Mouse (Mus musculus) limb, embryonic 11.5 days (tissue): ENCODE data around the gene Trpm4. TPM values are rescaled to one million over a fixed set of nuclear protein-coding genes. Genes with fewer than 3 reads are reported as not detected.

Experiments
- ATAC-seq: fragments of 200-750 bp; cut with Nextera tagmentation; 2 replicates; pipeline ENCODE4 v1.8.0; 2017; ENCODE audit warnings: low read depth; ENCODE audit not compliant: insufficient number of reproducible peaks, low FRiP score, low TSS enrichment
- DNase-seq: peaks from one replicate; pipeline ENCODE4 v3.0.0-alpha.2; 2015; ENCODE audit warnings: low spot score
- H3K27ac ChIP-seq: fragments of 300-500 bp; sonication (generic); replicated peaks from 2 replicates; pipeline ENCODE4 v1.5.1; 2014; ENCODE audit warnings: low read depth, mild to moderate bottlenecking, low read length
- H3K27me3 ChIP-seq: fragments of 300-500 bp; sonication (generic); 2 replicates; pipeline ENCODE4 v1.6.1; 2014; ENCODE audit warnings: mild to moderate bottlenecking, low read length, mixed read lengths; ENCODE audit not compliant: control insufficient read depth, insufficient read depth
- H3K36me3 ChIP-seq: fragments of 300-500 bp; sonication (generic); 2 replicates; pipeline ENCODE4 v1.6.1; 2014; ENCODE audit warnings: mild to moderate bottlenecking, low read length, moderate library complexity, mixed read lengths; ENCODE audit not compliant: control insufficient read depth, insufficient read depth
- H3K4me1 ChIP-seq: fragments of 300-500 bp; sonication (generic); 2 replicates; pipeline ENCODE4 v1.6.1; 2014; ENCODE audit warnings: low read length, mixed read lengths; ENCODE audit not compliant: control insufficient read depth, insufficient read depth
- H3K4me2 ChIP-seq: fragments of 300-500 bp; sonication (generic); 2 replicates; pipeline ENCODE4 v1.6.1; 2014; ENCODE audit warnings: low read depth, mild to moderate bottlenecking, moderate library complexity; ENCODE audit not compliant: severe bottlenecking
- H3K4me3 ChIP-seq: fragments of 300-500 bp; sonication (generic); 2 replicates; pipeline ENCODE4 v1.5.1; 2014; ENCODE audit warnings: low read depth, low read length
- H3K9ac ChIP-seq: fragments of 300-500 bp; sonication (generic); 2 replicates; pipeline ENCODE4 v1.6.1; 2014; ENCODE audit warnings: mild to moderate bottlenecking, low read length
- H3K9me3 ChIP-seq: fragments of 300-500 bp; sonication (generic); 2 replicates; pipeline ENCODE4 v1.6.1; 2016; ENCODE audit warnings: low read length; ENCODE audit not compliant: control insufficient read depth
- WGBS: fragments of 180-500 bp; shearing (Covaris S2); extraction: QIAGEN DNeasy Blood & Tissue Kit; methylation state at CpG from one replicate; pipeline ENCODE4 v1.1.7; 2014; 5-methylcytosine and 5-hydroxymethylcytosine counted together
- polyA plus RNA-seq: library from polyadenylated mRNA; unstranded; fragments of >200 nt; fragmentation: Nextera tagmentation; extraction: Ambion mirVana; gene quantifications from 2 replicates; pipeline ENCODE4 v1.2.1, GENCODE M21; 2014

Trpm4 gene
- polyA plus RNA-seq, 1 experiment from 2014 or later: 6.7 TPM

- DNase-seq (no peak), ATAC-seq (no peak)
- WGBS: 24% methylated on average over 3 of the region's 3 CpGs
- no peak overlapping the region for H3K4me2 ChIP-seq
- no peaks in the 10 kb centered on the region for H3K36me3 ChIP-seq
- no peak overlapping the region for H3K4me3 ChIP-seq
- no peaks in the 10 kb centered on the region for H3K9me3 ChIP-seq
- no peak overlapping the region for H3K27ac ChIP-seq
- H3K9ac ChIP-seq: no peak overlapping the region
- peaks cover 2% of the 10 kb centered on the region; the same call in 1 of the 2 replicates for H3K27me3 ChIP-seq
- H3K4me1 ChIP-seq: peaks cover 25% of the 10 kb centered on the region
Measured at GRCm38 (mm10) chr7:45334605-45335004, 1.0 kb upstream of the Trpm4 start.

- Histone ChIP-seq H3K27me3 (peaks cover 2% of the 10 kb centered on the region; the same call in 1 of the 2 replicates), H3K4me3 (peak overlapping the region; percentile 73), H3K9me3 (no peaks in the 10 kb centered on the region), H3K27ac (0 out of 2 replicates have a peak overlapping the region, but pooled peaks have one; percentile 39), H3K36me3 (no peaks in the 10 kb centered on the region), H3K4me1 (peaks cover 13% of the 10 kb centered on the region), H3K4me2 (peak overlapping the region; percentile 83), H3K9ac (peak overlapping the region; percentile 73)
- DNase-seq: peak; percentile 71
- WGBS: 5% methylated on average over 22 of the region's 22 CpGs
- ATAC-seq: peak; percentile 48
Measured at GRCm38 (mm10) chr7:45332685-45333425, 725 bp downstream of the Trpm4 start.

GRCm38 (mm10) chr7:45331502-45331901, 2.1 kb downstream of the Trpm4 start:
- peaks cover 12% of the 10 kb centered on the region for H3K4me1 ChIP-seq
- no peaks in the 10 kb centered on the region; the same call in 1 of the 2 replicates for H3K27me3 ChIP-seq
- 80% methylated on average over 6 of the region's 6 CpGs for WGBS
- no peak overlapping the region for H3K9ac ChIP-seq
- H3K27ac ChIP-seq: no peak overlapping the region
- ATAC-seq (no peak), DNase-seq (no peak)
- no peak overlapping the region for H3K4me3 ChIP-seq
- no peaks in the 10 kb centered on the region; the same call in 1 of the 2 replicates for H3K9me3 ChIP-seq
- H3K4me2 ChIP-seq: no peak overlapping the region
- H3K36me3 ChIP-seq: no peaks in the 10 kb centered on the region

- H3K9me3 ChIP-seq: no peaks in the 10 kb centered on the region; the same call in 1 of the 2 replicates
- H3K4me2 ChIP-seq: no peak overlapping the region
- H3K4me3 ChIP-seq: no peak overlapping the region
- 78% methylated on average over 13 of the region's 13 CpGs for WGBS
- H3K27ac ChIP-seq: no peak overlapping the region
- ATAC-seq (no peak), DNase-seq (no peak)
- no peaks in the 10 kb centered on the region; the same call in 1 of the 2 replicates for H3K27me3 ChIP-seq
- no peaks in the 10 kb centered on the region; the same call in none of the 2 replicates for H3K4me1 ChIP-seq
- H3K36me3 ChIP-seq: 0 out of 2 replicates have a peak, but pooled peaks cover 2% of the 10 kb centered on the region
- H3K9ac ChIP-seq: no peak overlapping the region
Measured at GRCm38 (mm10) chr7:45328841-45329475, 4.6 kb downstream of the Trpm4 start.

- H3K9ac ChIP-seq: no peak overlapping the region
- no peak overlapping the region for H3K4me2 ChIP-seq
- H3K9me3 ChIP-seq: no peaks in the 10 kb centered on the region; the same call in 1 of the 2 replicates
- H3K27me3 ChIP-seq: no peaks in the 10 kb centered on the region
- DNase-seq (no peak), ATAC-seq (no peak)
- no peaks in the 10 kb centered on the region for H3K4me1 ChIP-seq
- H3K27ac ChIP-seq: no peak overlapping the region
- 0 out of 2 replicates have a peak, but pooled peaks cover 2% of the 10 kb centered on the region for H3K36me3 ChIP-seq
- no peak overlapping the region for H3K4me3 ChIP-seq
Measured at GRCm38 (mm10) chr7:45325800-45326199, 7.8 kb downstream of the Trpm4 start.

- H3K27me3 ChIP-seq: no peaks in the 10 kb centered on the region
- H3K36me3 ChIP-seq: 0 out of 2 replicates have a peak, but pooled peaks cover 2% of the 10 kb centered on the region
- no peak for ATAC-seq
- no peak overlapping the region for H3K4me3 ChIP-seq
- H3K9ac ChIP-seq: no peak overlapping the region
- no peak for DNase-seq
- H3K27ac ChIP-seq: no peak overlapping the region
- no peaks in the 10 kb centered on the region for H3K4me1 ChIP-seq
- WGBS: 61% methylated on average over 5 of the region's 5 CpGs
- H3K4me2 ChIP-seq: no peak overlapping the region
- H3K9me3 ChIP-seq: no peaks in the 10 kb centered on the region; the same call in 1 of the 2 replicates
Measured at GRCm38 (mm10) chr7:45323069-45323468, 10.5 kb downstream of the Trpm4 start.

GRCm38 (mm10) chr7:45322245-45322644, 11.3 kb downstream of the Trpm4 start:
- Histone ChIP-seq H3K27me3 (no peaks in the 10 kb centered on the region), H3K4me3 (no peak overlapping the region), H3K4me2 (no peak overlapping the region), H3K9ac (no peak overlapping the region), H3K4me1 (no peaks in the 10 kb centered on the region), H3K9me3 (no peaks in the 10 kb centered on the region; the same call in 1 of the 2 replicates), H3K27ac (no peak overlapping the region), H3K36me3 (peaks cover 4% of the 10 kb centered on the region; the same call in 1 of the 2 replicates)
- ATAC-seq: no peak
- 90% methylated on average over 4 of the region's 4 CpGs for WGBS
- no peak for DNase-seq

- H3K4me1 ChIP-seq: peaks cover 8% of the 10 kb centered on the region; the same call in 1 of the 2 replicates
- H3K36me3 ChIP-seq: peaks cover 2% of the 10 kb centered on the region; the same call in 1 of the 2 replicates
- no peak overlapping the region for H3K27ac ChIP-seq
- no peak overlapping the region for H3K9ac ChIP-seq
- no peaks in the 10 kb centered on the region for H3K27me3 ChIP-seq
- no peak for DNase-seq
- H3K9me3 ChIP-seq: no peaks in the 10 kb centered on the region
- ATAC-seq: no peak
- H3K4me2 ChIP-seq: no peak overlapping the region
- no peak overlapping the region for H3K4me3 ChIP-seq
- WGBS: 94% methylated on average over 14 of the region's 14 CpGs
Measured at GRCm38 (mm10) chr7:45316536-45316935, 17.0 kb downstream of the Trpm4 start.
